Mouse (Mus musculus) cerebellum, adult 2 months (tissue): Measurements from ENCODE around the gene Polr3gl. TPM values are rescaled to one million over a fixed set of nuclear protein-coding genes. Genes with fewer than 3 reads are reported as not detected.

Experiments
- DNase-seq, 2 experiments: peaks; one replicate each; pipeline ENCODE4 v3.0.0; 2021
- H3K27ac ChIP-seq: fragments of 200-500 bp; 2 replicates; pipeline ENCODE4 v1.5.1; 2012; ENCODE audit warnings: low read length, control low read depth, inconsistent platforms; ENCODE audit not compliant: insufficient read depth
- H3K27me3 ChIP-seq: fragments of 200-500 bp; 2 replicates; pipeline ENCODE4 v1.6.1; 2012; ENCODE audit warnings: inconsistent platforms, mild to moderate bottlenecking, low read length, moderate library complexity; ENCODE audit not compliant: control insufficient read depth, insufficient read depth
- H3K4me1 ChIP-seq: fragments of 200-500 bp; 2 replicates; pipeline ENCODE4 v1.6.1; 2011; ENCODE audit warnings: low read length; ENCODE audit not compliant: control insufficient read depth, insufficient read depth
- H3K4me3 ChIP-seq: fragments of 200-500 bp; replicated peaks from 2 replicates; pipeline ENCODE3; 2011; ENCODE audit warnings: mild to moderate bottlenecking, low read depth, low read length, control low read depth; ENCODE audit not compliant: insufficient read depth
- CTCF ChIP-seq: fragments of 200-500 bp; IDR thresholded peaks from 2 replicates; pipeline ENCODE4 v1.5.1; 2011; ENCODE audit warnings: low read depth, mild to moderate bottlenecking, control low read depth, low read length, moderate library complexity, borderline replicate concordance; ENCODE audit not compliant: insufficient read depth
- POLR2A ChIP-seq: fragments of 200-500 bp; IDR thresholded peaks from 2 replicates; pipeline ENCODE4 v1.6.1; 2011; ENCODE audit warnings: low read length, control low read depth, borderline replicate concordance; ENCODE audit not compliant: insufficient read depth
- WGBS: fragments of 180-500 bp; shearing (Covaris S2); methylation state at CpG from one replicate; pipeline ENCODE4 v1.1.7; 2018; 5-methylcytosine and 5-hydroxymethylcytosine counted together
- polyA plus RNA-seq: library from polyadenylated mRNA; depleted of rRNA; stranded (reverse); fragments of >200 nt; gene quantifications from 2 replicates; pipeline ENCODE4 v1.2.3, GENCODE M21; 2012; rRNA removed

Gene Polr3gl
- polyA plus RNA-seq, 1 experiment = 55.5 TPM

DNA sequence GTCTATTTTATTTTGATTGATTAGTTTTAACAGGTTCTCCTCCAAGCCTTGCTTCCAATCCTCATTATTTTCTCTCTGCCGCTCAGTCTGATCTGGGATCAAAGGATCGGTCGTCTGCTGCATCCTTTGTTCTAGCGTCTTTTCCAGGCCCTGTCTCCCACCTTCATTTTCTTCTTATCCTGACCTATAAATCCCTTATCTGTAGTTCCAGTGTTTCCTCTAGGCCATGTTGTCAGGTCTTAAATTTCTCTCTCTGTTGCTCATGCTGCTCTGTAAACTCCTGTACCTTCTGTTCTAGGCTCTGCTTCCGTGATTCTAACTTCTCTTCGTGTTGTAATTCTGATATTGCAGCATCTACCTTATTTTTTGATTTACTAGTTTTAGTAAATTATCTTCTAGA lies 53.2 kb downstream of the Polr3gl start:
- DNase-seq = no peak
- H3K27me3 ChIP-seq = no peaks in the 10 kb centered on the region
- H3K4me1 ChIP-seq = no peaks in the 10 kb centered on the region
- TF ChIP-seq POLR2A = no peak
- no peak for TF ChIP-seq CTCF
- H3K27ac ChIP-seq = no peak overlapping the region
- H3K4me3 ChIP-seq = no peak overlapping the region
- 71% methylated on average over 6 of the region's 6 CpGs for WGBS

GRCm38 (mm10) chr3:96539316-96539715 lies 54.7 kb downstream of the Polr3gl start:
- DNase-seq = no peak
- WGBS = 81% methylated on average over 2 of the region's 2 CpGs
- H3K4me3 ChIP-seq = no peak overlapping the region
- H3K27ac ChIP-seq = no peak overlapping the region
- no peaks in the 10 kb centered on the region for H3K4me1 ChIP-seq
- TF ChIP-seq POLR2A = no peak
- TF ChIP-seq CTCF = no peak
- H3K27me3 ChIP-seq = no peaks in the 10 kb centered on the region

GRCm38 (mm10) chr3:96534300-96534699 lies 59.7 kb downstream of the Polr3gl start:
- 46% methylated on average over 2 of the region's 2 CpGs for WGBS

GRCm38 (mm10) chr3:96532050-96532449 lies 61.9 kb downstream of the Polr3gl start:
- no peak for TF ChIP-seq POLR2A
- TF ChIP-seq CTCF = no peak
- 60% methylated on average over 7 of the region's 7 CpGs for WGBS
- Histone ChIP-seq H3K27ac (no peak overlapping the region), H3K4me3 (no peak overlapping the region), H3K4me1 (no peaks in the 10 kb centered on the region), H3K27me3 (no peaks in the 10 kb centered on the region; the same call in 1 of the 2 replicates)
- no peak for DNase-seq

More at GRCm38 (mm10) chr3:96534300-96534699, 59.7 kb downstream of the Polr3gl start:
- TF ChIP-seq POLR2A (no peak), CTCF (no peak)
- Histone ChIP-seq H3K4me1 (no peaks in the 10 kb centered on the region), H3K27me3 (no peaks in the 10 kb centered on the region; the same call in 1 of the 2 replicates), H3K4me3 (no peak overlapping the region), H3K27ac (no peak overlapping the region)
- no peak for DNase-seq

GRCm38 (mm10) chr3:96528506-96528905 lies 65.5 kb downstream of the Polr3gl start:
- 49% methylated on average over 9 of the region's 9 CpGs for WGBS
- H3K4me1 ChIP-seq = 0 out of 2 replicates have a peak, but pooled peaks cover 2% of the 10 kb centered on the region

More at GRCm38 (mm10) chr3:96528506-96528905, 65.5 kb downstream of the Polr3gl start:
- DNase-seq = no peak
- no peaks in the 10 kb centered on the region; the same call in 1 of the 2 replicates for H3K27me3 ChIP-seq
- no peak for TF ChIP-seq CTCF
- TF ChIP-seq POLR2A = no peak
- H3K27ac ChIP-seq = no peak overlapping the region
- H3K4me3 ChIP-seq = no peak overlapping the region

Other genes starting within 250 kb of the Polr3gl start
- not detected in 2 replicates for gene BC107364, start 141.9 kb downstream of the Polr3gl start, polyA plus RNA-seq
- 0.21 and 0.41 TPM in 2 replicates for gene Hfe2, start 69.0 kb downstream of the Polr3gl start, polyA plus RNA-seq
- gene Txnip, start 36.2 kb downstream of the Polr3gl start, polyA plus RNA-seq = 15.2 and 21.9 TPM in 2 replicates
- gene Gm16253, start 17.2 kb downstream of the Polr3gl start, polyA plus RNA-seq = not detected in 2 replicates
- 53.2 and 58.1 TPM in 2 replicates for gene Ankrd34a, start 2.5 kb upstream of the Polr3gl start, polyA plus RNA-seq
- 23.9 and 24.7 TPM in 2 replicates for gene Lix1l, start 7.0 kb upstream of the Polr3gl start, polyA plus RNA-seq
- gene Rbm8a, start 35.8 kb upstream of the Polr3gl start, polyA plus RNA-seq = 44.6 and 45.4 TPM in 2 replicates
- 61.8 and 62.3 TPM in 2 replicates for gene Pex11b, start 41.2 kb upstream of the Polr3gl start, polyA plus RNA-seq
- 0.16 and 0.21 TPM in 2 replicates for gene Gm42957, start 41.3 kb upstream of the Polr3gl start, polyA plus RNA-seq
- gene Itga10, start 51.4 kb upstream of the Polr3gl start, polyA plus RNA-seq = 4.7 and 5.1 TPM in 2 replicates
- 9.4 and 11.6 TPM in 2 replicates for gene Ankrd35, start 76.0 kb upstream of the Polr3gl start, polyA plus RNA-seq
- 38.6 and 41.9 TPM in 2 replicates for gene Pias3, start 102.2 kb upstream of the Polr3gl start, polyA plus RNA-seq
- 11.8 and 14.3 TPM in 2 replicates for gene Nudt17, start 114.4 kb upstream of the Polr3gl start, polyA plus RNA-seq
- gene Polr3c, start 133.4 kb upstream of the Polr3gl start, polyA plus RNA-seq = 42.9 and 47.1 TPM in 2 replicates
- gene Rnf115, start 133.5 kb upstream of the Polr3gl start, polyA plus RNA-seq = 57.0 and 58.8 TPM in 2 replicates
- 0.03 TPM in 1 of 2 replicates, not detected in the other for gene Pdzk1, start 235.1 kb upstream of the Polr3gl start, polyA plus RNA-seq
- not detected in 2 replicates for gene Cd160, start 235.2 kb upstream of the Polr3gl start, polyA plus RNA-seq